Mouse (Mus musculus) heart, adult 2 months (tissue): ENCODE results near the gene Slc35g3. TPM values are rescaled to one million over a fixed set of nuclear protein-coding genes. Genes with fewer than 3 reads are reported as not detected.

Source experiments
- DNase-seq, 2 experiments: peaks; one replicate each; pipeline ENCODE4 v3.0.0; 2021
- H3K27ac ChIP-seq: fragments of 200-600 bp; 2 replicates; pipeline ENCODE4 v1.8.1; 2022
- H3K27me3 ChIP-seq: fragments of 200-500 bp; 2 replicates; pipeline ENCODE4 v1.6.1; 2012; ENCODE audit warnings: mild to moderate bottlenecking, low read length, inconsistent platforms, mixed read lengths; ENCODE audit not compliant: control insufficient read depth, insufficient read depth
- H3K36me3 ChIP-seq: fragments of 200-500 bp; 2 replicates; pipeline ENCODE4 v1.6.1; 2012; ENCODE audit warnings: low read length, inconsistent platforms; ENCODE audit not compliant: control insufficient read depth, insufficient read depth
- H3K4me1 ChIP-seq: fragments of 200-500 bp; 2 replicates; pipeline ENCODE4 v1.6.1; 2011; ENCODE audit warnings: low read length; ENCODE audit not compliant: control insufficient read depth, insufficient read depth
- H3K4me3 ChIP-seq: fragments of 200-600 bp; 2 replicates; pipeline ENCODE4 v1.8.1; 2022
- H3K79me2 ChIP-seq: fragments of 200-500 bp; replicated peaks from 2 replicates; pipeline ENCODE4 v1.6.1; 2012; ENCODE audit warnings: mild to moderate bottlenecking, inconsistent platforms, low read length, moderate library complexity, mixed read lengths; ENCODE audit not compliant: control insufficient read depth, insufficient read depth
- H3K9ac ChIP-seq: fragments of 200-500 bp; 2 replicates; pipeline ENCODE4 v1.6.1; 2012; ENCODE audit warnings: low read depth, mild to moderate bottlenecking, control low read depth, inconsistent platforms, low read length, mixed read lengths
- CTCF ChIP-seq: fragments of 200-600 bp; IDR thresholded peaks from 2 replicates; pipeline ENCODE4 v1.8.1; 2022; ENCODE audit warnings: antibody characterized with exemption, mild to moderate bottlenecking, moderate library complexity
- EP300 ChIP-seq: fragments of 200-500 bp; IDR thresholded peaks from 2 replicates; pipeline ENCODE4 v1.6.1; 2011; ENCODE audit warnings: low read depth, low read length, control low read depth; ENCODE audit not compliant: insufficient read depth
- POLR2A ChIP-seq: fragments of 200-500 bp; IDR thresholded peaks from 2 replicates; pipeline ENCODE4 v1.6.1; 2011; ENCODE audit warnings: mild to moderate bottlenecking, low read depth, low read length, control low read depth; ENCODE audit not compliant: insufficient read depth
- WGBS: fragments of 180-500 bp; shearing (Covaris S2); methylation state at CpG from one replicate; pipeline ENCODE4 v1.1.7; 2018; 5-methylcytosine and 5-hydroxymethylcytosine counted together
- intact Hi-C: fragments of 180-260 bp; cut with DNase I; formaldehyde crosslinking; loops from one replicate; pipeline ENCODE4 v1.15.1; 2025
- polyA plus RNA-seq: library from polyadenylated mRNA; depleted of rRNA; stranded (reverse); fragments of >200 nt; gene quantifications from 2 replicates; pipeline ENCODE4 v1.2.3, GENCODE M21; 2012
- total RNA-seq, 2 experiments: library from RNA; stranded (reverse); gene quantifications; 2 replicates each; pipeline ENCODE4 v1.2.3; 2021

Gene Slc35g3
- total and polyA plus RNA-seq, 3 experiments, result 0.35 TPM; not detected in 2

DNA sequence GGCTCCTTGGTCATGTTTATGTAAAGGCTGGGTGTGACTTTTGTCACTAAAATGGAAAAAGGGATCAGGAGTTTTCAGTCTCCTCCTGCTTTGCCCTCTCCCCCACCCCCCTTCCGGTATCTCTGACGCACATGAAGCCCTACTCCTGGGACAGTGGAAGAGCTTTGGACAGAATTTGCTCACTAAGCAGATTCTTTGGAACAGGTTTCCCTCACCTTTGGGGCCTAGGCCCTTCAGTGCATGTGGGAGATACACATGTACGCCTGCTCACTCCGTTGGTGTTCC lies 5.8 kb upstream of the Slc35g3 start:
- H3K36me3 ChIP-seq, result no peaks in the 10 kb centered on the region
- no peak for TF ChIP-seq CTCF
- TF ChIP-seq POLR2A, result peak; percentile 43; the same call in 1 of the 2 replicates
- no peak for TF ChIP-seq EP300
- WGBS, result 36% methylated on average over 4 of the region's 4 CpGs
- H3K27ac ChIP-seq, result peak overlapping the region; percentile 99
- H3K27me3 ChIP-seq, result no peaks in the 10 kb centered on the region
- intact Hi-C loops, result loop anchor here (2.0 kb wide), 1 partner anchor 35 kb away; no protein-coding TSS in a partner anchor
- peaks cover 11% of the 10 kb centered on the region for H3K4me1 ChIP-seq
- H3K4me3 ChIP-seq, result peak overlapping the region; percentile 99
- peak in 1 of 2 experiments; percentile 26 for DNase-seq
- no peaks in the 10 kb centered on the region; the same call in 1 of the 2 replicates for H3K79me2 ChIP-seq
- H3K9ac ChIP-seq, result 0 out of 2 replicates have a peak overlapping the region, but pooled peaks have one; percentile 10

DNA sequence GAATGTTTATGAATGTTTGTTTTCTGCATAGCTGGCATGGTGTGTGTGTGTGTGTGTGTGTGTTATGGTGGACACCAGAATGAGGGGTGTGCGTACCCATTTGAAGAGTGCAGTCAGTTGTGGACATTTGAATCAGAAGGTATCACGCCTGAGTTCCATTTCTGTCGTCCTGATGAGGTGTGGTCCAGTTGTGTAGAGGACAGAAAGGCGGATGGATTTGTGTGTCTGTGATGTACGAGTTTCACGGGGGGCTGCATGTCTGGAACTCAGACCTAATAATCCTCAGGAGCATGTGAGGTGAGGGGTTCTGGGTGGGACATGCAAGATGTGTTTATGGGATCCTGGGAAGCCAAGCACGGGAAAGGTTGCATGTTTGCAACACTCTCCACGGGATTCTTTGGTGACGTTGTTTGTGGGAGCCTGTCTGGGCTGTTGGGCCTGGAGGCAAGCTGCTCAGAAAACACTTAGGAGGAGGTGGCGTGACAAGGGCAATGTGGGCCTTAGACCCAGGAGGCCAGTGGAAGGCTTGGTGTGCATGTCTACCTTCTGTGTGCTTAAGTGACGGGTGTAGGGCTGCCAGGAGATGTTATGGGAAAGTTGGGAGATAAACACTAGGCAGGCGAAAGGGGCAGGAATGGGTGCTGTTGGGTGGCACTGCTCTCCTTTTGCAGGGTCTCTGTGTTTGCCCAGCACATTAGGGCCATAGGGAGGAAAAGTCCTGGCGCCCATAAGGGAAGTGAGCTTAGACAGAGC lies 5.3 kb upstream of the Slc35g3 start:
- TF ChIP-seq EP300 (no peak), POLR2A (no peak), CTCF (no peak)
- H3K36me3 ChIP-seq, result no peaks in the 10 kb centered on the region
- peak overlapping the region; percentile 99 for H3K4me3 ChIP-seq
- intact Hi-C loops, result loop anchor here (2.0 kb wide), 1 partner anchor 36 kb away; no protein-coding TSS in a partner anchor
- no peaks in the 10 kb centered on the region for H3K27me3 ChIP-seq
- peak; percentile 36 to 45 for DNase-seq
- WGBS, result 26% methylated on average over 13 of the region's 13 CpGs
- no peaks in the 10 kb centered on the region; the same call in 1 of the 2 replicates for H3K79me2 ChIP-seq
- H3K4me1 ChIP-seq, result peaks cover 11% of the 10 kb centered on the region
- H3K27ac ChIP-seq, result peak overlapping the region; percentile 99
- H3K9ac ChIP-seq, result peak overlapping the region; percentile 98

DNA sequence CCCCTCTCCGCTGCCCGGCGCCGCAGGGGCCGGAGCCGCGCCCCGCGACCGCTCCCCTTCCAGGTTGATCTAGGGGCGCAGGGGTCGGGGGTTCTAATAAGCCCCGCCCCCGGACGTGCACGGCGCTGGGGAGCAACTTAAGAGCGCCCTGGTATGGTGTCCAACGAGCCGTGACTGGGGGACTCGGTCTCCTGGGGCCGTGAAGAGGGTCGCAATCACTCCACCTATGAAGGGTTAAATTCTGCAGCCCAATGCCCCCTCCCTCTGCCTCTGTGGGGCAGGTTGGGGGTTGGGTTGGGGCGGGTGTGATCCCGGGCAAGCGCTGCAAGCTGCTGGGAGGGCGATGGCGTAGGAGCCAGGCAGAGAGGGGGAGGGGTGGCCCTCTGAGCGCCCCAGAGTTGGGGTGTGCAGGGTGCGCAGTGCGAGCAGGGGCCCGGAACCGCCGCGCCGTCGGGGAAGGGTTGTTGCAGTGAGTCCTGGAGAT lies 4.4 kb upstream of the Slc35g3 start:
- H3K36me3 ChIP-seq, result no peaks in the 10 kb centered on the region
- peak overlapping the region; percentile 99 for H3K27ac ChIP-seq
- no peaks in the 10 kb centered on the region; the same call in 1 of the 2 replicates for H3K79me2 ChIP-seq
- peaks cover 11% of the 10 kb centered on the region for H3K4me1 ChIP-seq
- peak; percentile 84 to 86 for DNase-seq
- intact Hi-C loops, result loop anchor here (2.0 kb wide), 1 partner anchor 37 kb away; no protein-coding TSS in a partner anchor
- no peaks in the 10 kb centered on the region for H3K27me3 ChIP-seq
- WGBS, result 0% methylated on average over 36 of the region's 37 CpGs
- TF ChIP-seq EP300 (no peak), CTCF (no peak), POLR2A (no peak; the same call in 1 of the 2 replicates)
- H3K4me3 ChIP-seq, result peak overlapping the region; percentile 99
- H3K9ac ChIP-seq, result peak overlapping the region; percentile 98

DNA sequence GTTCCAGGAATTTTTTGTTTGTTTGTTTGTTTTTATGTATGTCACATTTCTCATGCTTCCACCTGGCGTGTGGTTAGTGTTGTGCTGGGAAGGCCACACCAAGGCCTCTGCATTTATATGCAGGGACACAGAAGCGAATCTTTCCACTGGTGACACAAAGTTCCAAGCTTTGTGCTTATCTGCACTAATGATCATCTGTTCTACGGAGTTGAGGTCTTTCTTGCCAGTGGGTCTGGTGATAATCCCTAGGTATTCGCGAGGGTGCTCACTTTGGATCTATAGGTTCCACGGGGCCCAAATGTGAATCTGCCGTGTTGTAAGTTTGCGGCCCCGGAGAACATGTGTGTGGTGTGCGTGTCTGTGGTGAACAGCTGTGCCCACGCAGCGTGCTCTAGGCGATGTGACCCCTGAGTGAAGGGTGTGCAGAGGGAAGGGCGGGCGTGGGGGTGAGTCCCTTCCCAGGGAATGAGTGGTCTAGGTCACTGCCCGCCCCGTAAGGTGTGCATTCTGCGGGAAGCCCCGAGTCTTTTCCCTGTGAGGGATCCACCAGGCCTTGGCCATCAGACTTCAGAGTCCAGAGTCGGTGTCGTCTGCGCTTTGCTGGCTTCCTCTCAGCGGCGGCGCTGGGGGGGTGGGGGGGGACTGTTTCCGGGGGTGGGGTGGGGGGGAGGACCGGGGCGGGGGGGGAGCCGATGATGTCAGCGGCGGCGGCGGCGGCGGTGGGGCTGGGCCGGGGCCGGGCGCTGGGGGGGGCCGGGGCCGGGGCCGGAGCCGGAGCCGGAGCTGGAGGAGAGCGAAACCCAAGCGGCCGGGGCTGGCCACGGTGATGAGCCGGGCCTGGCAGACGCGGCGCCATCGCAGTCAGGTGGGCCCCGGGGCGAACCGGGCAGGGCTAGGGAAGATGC lies 3.7 kb upstream of the Slc35g3 start, which contains the start of gene Zbtb4:
TSS of gene Zbtb4 (plus strand) at position 692 of the 905 bp plus-strand sequence.
- intact Hi-C loops, result loop anchor here (2.0 kb wide), 1 partner anchor 37 kb away; no protein-coding TSS in a partner anchor
- peak within 1 kb of the TSS; percentile 99 for H3K27ac ChIP-seq
- 15% methylated on average over 43 of the region's 55 CpGs for WGBS
- no peaks in the 10 kb centered on the region for H3K27me3 ChIP-seq
- no peaks in the 10 kb centered on the region; the same call in 1 of the 2 replicates for H3K79me2 ChIP-seq
- peak within 1 kb of the TSS; percentile 98 for H3K9ac ChIP-seq
- H3K36me3 ChIP-seq, result no peaks in the 10 kb centered on the region
- H3K4me3 ChIP-seq, result peak within 1 kb of the TSS; percentile 99
- TF ChIP-seq CTCF (no peak), POLR2A (peak; percentile 82), EP300 (no peak)
- peaks cover 11% of the 10 kb centered on the region for H3K4me1 ChIP-seq
- DNase-seq, result peak; percentile 72 to 75

DNA sequence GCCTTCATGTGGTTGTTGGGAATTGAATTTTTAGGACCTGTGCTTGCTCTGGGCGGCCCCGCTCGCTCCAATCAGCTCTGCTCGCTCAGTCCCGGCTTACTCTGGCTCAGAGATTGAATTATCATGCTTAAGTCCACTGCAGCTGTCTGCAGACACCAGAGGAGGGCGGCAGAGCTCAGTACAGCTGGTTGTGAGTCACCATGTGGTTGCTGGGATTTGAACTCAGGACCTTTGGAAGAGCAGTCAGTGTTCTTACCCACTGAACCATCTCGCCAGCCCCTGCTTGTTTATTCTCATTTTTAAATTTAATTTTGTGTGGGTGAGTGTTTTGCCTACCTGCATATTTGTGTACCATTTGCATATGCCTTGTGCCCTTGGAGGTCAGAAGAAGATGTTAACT lies 1.8 kb upstream of the Slc35g3 start:
- Histone ChIP-seq H3K27ac (no peak overlapping the region), H3K27me3 (no peaks in the 10 kb centered on the region), H3K79me2 (no peaks in the 10 kb centered on the region; the same call in 1 of the 2 replicates), H3K4me1 (peaks cover 11% of the 10 kb centered on the region), H3K36me3 (no peaks in the 10 kb centered on the region), H3K9ac (no peak overlapping the region), H3K4me3 (no peak overlapping the region)
- intact Hi-C loops, result no loop called here
- peak; percentile 46 for TF ChIP-seq CTCF
- no peak for TF ChIP-seq POLR2A
- 77% methylated on average over 7 of the region's 7 CpGs for WGBS
- DNase-seq, result no peak
